Mouse (Mus musculus): Measurements from ENCODE around the gene Gpa33.

GRCm38 (mm10) chr1:166124932-166125593 is 5.0 kb upstream of the Gpa33 start:
- no peak for TF ChIP-seq CTCF (IDR thresholded peaks at IDR 0.05; ENCODE audit: low read depth)
- TF ChIP-seq EP300 (IDR thresholded peaks at IDR 0.05; ENCODE audit: low read depth) = no peak
